Mouse (Mus musculus) kidney, adult 2 months (tissue): ENCODE data around the gene Scyl1. TPM values are rescaled to one million over a fixed set of nuclear protein-coding genes. Genes with fewer than 3 reads are reported as not detected.
A peak's percentile ranks its signal among the peaks of the same experiment; 100 is the strongest.

Experiments
- DNase-seq: peaks from one replicate; pipeline ENCODE4 v3.0.0; 2021
- H3K27ac ChIP-seq: fragments of 200-500 bp; 2 replicates; pipeline ENCODE4 v1.5.1; 2012; ENCODE audit warnings: low read depth, low read length, control low read depth, inconsistent platforms; ENCODE audit not compliant: insufficient read depth
- H3K27me3 ChIP-seq: fragments of 200-500 bp; replicated peaks from 2 replicates; pipeline ENCODE4 v1.6.1; 2012; ENCODE audit warnings: mild to moderate bottlenecking, moderate library complexity, low read length, inconsistent platforms; ENCODE audit not compliant: control insufficient read depth, insufficient read depth
- H3K36me3 ChIP-seq: fragments of 200-500 bp; 2 replicates; pipeline ENCODE4 v1.6.1; 2012; ENCODE audit warnings: mild to moderate bottlenecking, moderate library complexity, low read length, inconsistent platforms; ENCODE audit not compliant: control insufficient read depth, insufficient read depth
- H3K4me1 ChIP-seq: fragments of 200-500 bp; 2 replicates; pipeline ENCODE4 v1.6.1; 2011; ENCODE audit warnings: low read length; ENCODE audit not compliant: control insufficient read depth, insufficient read depth
- H3K4me3 ChIP-seq: fragments of 200-500 bp; 2 replicates; pipeline ENCODE4 v1.5.1; 2011; ENCODE audit warnings: mild to moderate bottlenecking, low read depth, low read length, control low read depth; ENCODE audit not compliant: insufficient read depth
- CTCF ChIP-seq: fragments of 200-500 bp; conservative IDR thresholded peaks from 2 replicates; pipeline ENCODE4 v1.5.1; 2011; ENCODE audit warnings: low read depth, mild to moderate bottlenecking, control low read depth, low read length, moderate library complexity, mixed read lengths; ENCODE audit not compliant: insufficient read depth, insufficient read length
- POLR2A ChIP-seq: fragments of 200-500 bp; IDR thresholded peaks from one replicate; pipeline ENCODE4 v1.6.1; 2011; ENCODE audit warnings: low read depth, low read length, control low read depth
- WGBS: fragments of 180-500 bp; shearing (Covaris S2); methylation state at CpG from one replicate; pipeline ENCODE4 v1.1.7; 2018; 5-methylcytosine and 5-hydroxymethylcytosine counted together
- polyA plus RNA-seq: library from polyadenylated mRNA; depleted of rRNA; stranded (reverse); fragments of >200 nt; gene quantifications from 2 replicates; pipeline ENCODE4 v1.2.3, GENCODE M21; 2012

The Scyl1 gene
- polyA plus RNA-seq, 1 experiment: 107 TPM

- Histone ChIP-seq H3K27me3 (no peaks in the 10 kb centered on the region), H3K4me3 (peak overlapping the region; percentile 2; the same call in 1 of the 2 replicates), H3K4me1 (peaks cover 21% of the 10 kb centered on the region; the same call in 1 of the 2 replicates), H3K27ac (peak overlapping the region; percentile 41), H3K36me3 (no peaks in the 10 kb centered on the region)
- DNase-seq: peak; percentile 90
- 5% methylated on average over 14 of the region's 14 CpGs for WGBS
- TF ChIP-seq POLR2A (no peak), CTCF (peak; percentile 98)
These were observed 43.5 kb downstream of the Scyl1 start for GRCm38 (mm10) chr19:5727701-5728100.

GRCm38 (mm10) chr19:5726961-5727578 lies 44.1 kb downstream of the Scyl1 start:
- Histone ChIP-seq H3K27ac (peak overlapping the region; percentile 41), H3K4me1 (peaks cover 21% of the 10 kb centered on the region; the same call in 1 of the 2 replicates), H3K4me3 (peak overlapping the region; percentile 2; the same call in 1 of the 2 replicates), H3K36me3 (no peaks in the 10 kb centered on the region), H3K27me3 (no peaks in the 10 kb centered on the region)
- no peak for DNase-seq
- TF ChIP-seq CTCF (no peak), POLR2A (no peak)
- WGBS: 60% methylated on average over 15 of the region's 15 CpGs

- no peaks in the 10 kb centered on the region for H3K27me3 ChIP-seq
- 9% methylated on average over 49 of the region's 49 CpGs for WGBS
These were observed 45.3 kb downstream of the Scyl1 start, which contains the start of gene Ehbp1l1 for GRCm38 (mm10) chr19:5725767-5726515. Gene Ehbp1l1, minus strand, starts transcription at chr19:5726317.

GRCm38 (mm10) chr19:5725029-5725707 lies 46.1 kb downstream of the Scyl1 start:
- H3K27ac ChIP-seq: peak overlapping the region; percentile 88
- peak overlapping the region; percentile 70 for H3K4me3 ChIP-seq
- H3K36me3 ChIP-seq: no peaks in the 10 kb centered on the region
- H3K27me3 ChIP-seq: no peaks in the 10 kb centered on the region
- peaks cover 16% of the 10 kb centered on the region; the same call in 1 of the 2 replicates for H3K4me1 ChIP-seq
- TF ChIP-seq POLR2A: no peak
- TF ChIP-seq CTCF: no peak
- 53% methylated on average over 12 of the region's 12 CpGs for WGBS
- DNase-seq: peak; percentile 40

More at GRCm38 (mm10) chr19:5725767-5726515, 45.3 kb downstream of the Scyl1 start, which contains the start of gene Ehbp1l1:
- H3K4me1 ChIP-seq: peaks cover 19% of the 10 kb centered on the region; the same call in 1 of the 2 replicates
- peak within 1 kb of the TSS; percentile 70 for H3K4me3 ChIP-seq
- H3K27ac ChIP-seq: peak within 1 kb of the TSS; percentile 88
- DNase-seq: peak; percentile 79
- TF ChIP-seq CTCF: no peak
- TF ChIP-seq POLR2A: no peak
- no peaks in the 10 kb centered on the region for H3K36me3 ChIP-seq

- peak overlapping the region; percentile 88 for H3K27ac ChIP-seq
- H3K4me1 ChIP-seq: peaks cover 13% of the 10 kb centered on the region; the same call in 1 of the 2 replicates
- WGBS: 37% methylated on average over 7 of the region's 7 CpGs
- no peak for TF ChIP-seq CTCF
- H3K4me3 ChIP-seq: peak overlapping the region; percentile 70
- H3K36me3 ChIP-seq: no peaks in the 10 kb centered on the region
- peak; percentile 88 for DNase-seq
- H3K27me3 ChIP-seq: no peaks in the 10 kb centered on the region
These were observed 46.7 kb downstream of the Scyl1 start for GRCm38 (mm10) chr19:5724549-5724941.

GRCm38 (mm10) chr19:5723934-5724548 lies 47.2 kb downstream of the Scyl1 start:
- Histone ChIP-seq H3K27me3 (no peaks in the 10 kb centered on the region), H3K36me3 (no peaks in the 10 kb centered on the region), H3K27ac (no peak overlapping the region), H3K4me3 (peak overlapping the region; percentile 70; the same call in 1 of the 2 replicates), H3K4me1 (peaks cover 13% of the 10 kb centered on the region; the same call in 1 of the 2 replicates)
- TF ChIP-seq POLR2A (no peak), CTCF (no peak)
- WGBS: 45% methylated on average over 4 of the region's 4 CpGs
- no peak for DNase-seq
